Mouse (Mus musculus) liver, postnatal 0 days (tissue): ENCODE measurements around the gene Entpd2.
"Not testable (repeated sequence)": the region's sequence is repeated elsewhere in the genome, so short reads cannot be mapped to it uniquely, and the experiment has no call there.

Source experiments
- CTCF ChIP-seq: sonication (generic); IDR thresholded peaks from 2 replicates; pipeline ENCODE4 v1.5.1; 2016; ENCODE audit warnings: antibody characterized with exemption, low read depth
- EP300 ChIP-seq: IDR thresholded peaks from 2 replicates; pipeline ENCODE4 v1.6.1; 2016; ENCODE audit warnings: antibody characterized with exemption, low read depth, mild to moderate bottlenecking

- TF ChIP-seq CTCF, result peak; percentile 28; the same call in 1 of the 2 replicates
- not testable (repeated sequence) for TF ChIP-seq EP300
Observed at GRCm38 (mm10) chr2:25413436-25413835, 17.8 kb downstream of the Entpd2 start.
